Mouse (Mus musculus) testis, postnatal 14 days (tissue): Measurements from ENCODE around the gene Gm20388.
A peak's percentile ranks its signal among the peaks of the same experiment; 100 is the strongest.

ENCODE experiments used
- DNase-seq: peaks from one replicate; pipeline ENCODE4 v3.0.0; 2021; ENCODE audit warnings: low spot score

Gm20388 gene

DNA sequence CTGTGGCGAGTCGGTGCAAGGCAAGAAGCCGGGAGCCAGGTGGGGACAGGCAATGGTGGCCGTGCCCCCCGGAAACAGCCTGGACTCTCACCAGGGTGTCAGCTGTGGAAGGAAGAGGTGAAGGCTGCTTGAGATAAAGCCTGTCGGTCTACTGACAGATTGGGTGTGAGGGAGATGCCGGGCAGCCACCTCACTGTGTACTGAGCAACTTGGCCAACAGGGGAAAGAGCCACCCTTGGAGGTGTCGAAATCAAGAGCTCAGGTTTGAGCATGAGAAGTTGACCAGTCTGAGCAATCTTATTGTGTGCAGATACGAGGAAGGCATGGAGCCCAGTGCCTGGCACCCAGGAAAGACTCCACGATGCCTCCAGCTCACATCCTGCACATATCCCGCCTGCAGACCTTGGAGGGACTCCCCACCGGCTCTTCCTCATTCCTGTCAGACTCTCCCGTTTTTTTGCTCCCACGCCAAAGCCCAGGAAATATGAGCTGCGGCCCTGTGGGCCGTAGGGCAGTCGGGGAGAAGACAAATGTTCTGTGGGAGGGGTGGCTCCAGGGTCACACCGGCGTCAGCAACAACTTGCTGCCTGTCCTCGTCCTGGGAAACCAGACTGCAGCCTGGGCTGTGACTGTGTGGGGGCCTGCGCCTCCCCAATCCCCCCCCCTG lies 1347.6 kb downstream of the Gm20388 start:
- no peak for DNase-seq

DNA sequence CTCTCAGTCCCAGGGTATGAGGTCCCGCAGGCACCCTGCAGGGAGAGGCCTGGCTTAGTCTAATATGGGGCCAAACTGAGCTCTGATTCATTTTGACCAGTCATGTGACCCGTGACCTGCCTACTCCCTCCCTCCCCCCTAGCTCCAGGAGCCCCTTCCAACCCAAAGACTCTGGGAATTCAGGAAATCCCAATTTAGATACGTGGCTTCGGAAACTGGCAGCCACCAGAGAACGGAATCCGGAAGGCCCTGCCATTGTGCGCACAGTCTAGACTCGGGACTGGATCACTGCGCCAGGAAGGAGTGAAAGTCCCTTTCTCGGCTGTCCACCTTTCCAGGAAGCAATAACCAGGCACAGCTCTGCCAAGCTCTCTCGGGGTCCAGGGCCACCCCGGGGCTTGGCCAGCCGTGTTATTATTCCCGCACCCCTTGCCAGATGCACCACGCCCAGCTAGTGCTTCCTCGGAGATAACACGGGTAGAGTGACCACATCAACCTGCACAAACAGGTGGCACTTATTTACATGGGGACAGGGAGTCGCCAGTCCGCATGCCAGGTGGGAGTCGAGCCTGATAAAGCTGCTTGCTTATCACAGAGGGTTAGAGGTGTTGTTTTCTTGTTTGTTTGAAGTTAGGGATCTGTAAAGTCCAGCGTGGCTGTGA lies 1352.2 kb downstream of the Gm20388 start:
- DNase-seq: no peak

DNA sequence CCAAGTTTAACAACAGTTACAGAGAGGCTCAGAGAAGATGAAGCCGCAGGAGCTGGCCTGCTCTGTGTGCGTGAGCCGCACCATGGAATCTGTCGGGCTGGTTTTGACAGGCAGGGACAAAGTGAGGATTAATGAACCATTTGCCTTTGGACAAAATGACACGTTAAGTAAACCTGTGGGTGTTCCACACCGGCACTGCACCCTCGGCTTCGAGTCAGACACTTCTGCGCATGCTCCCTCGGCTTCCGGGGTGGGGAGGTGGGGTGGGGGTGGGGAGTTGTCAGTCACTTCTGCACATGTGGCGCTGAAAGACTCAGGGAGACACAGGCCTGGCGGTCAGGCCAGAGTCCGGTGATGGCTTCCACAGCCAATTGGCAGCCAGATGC lies 1352.7 kb downstream of the Gm20388 start:
- DNase-seq: no peak

DNA sequence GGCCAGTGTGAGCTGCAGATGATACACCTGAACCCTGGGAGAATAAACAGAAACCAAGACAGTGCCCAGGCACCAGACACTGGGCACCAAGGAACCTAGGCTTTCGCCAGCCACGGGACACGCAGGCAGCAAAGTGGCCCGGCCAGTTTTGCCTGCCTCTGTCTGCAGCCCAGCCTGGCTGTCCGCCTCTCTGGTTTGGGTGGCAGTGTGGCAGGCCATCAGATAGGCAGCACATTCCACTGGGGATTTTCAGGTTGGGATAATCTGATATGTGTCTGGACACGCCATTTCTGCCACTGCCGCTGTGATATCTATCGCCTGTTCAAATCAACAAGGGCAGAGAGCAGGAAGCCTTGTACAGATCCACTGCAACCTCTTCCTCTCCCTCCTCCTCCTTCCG lies 1353.6 kb downstream of the Gm20388 start:
- no peak for DNase-seq

DNA sequence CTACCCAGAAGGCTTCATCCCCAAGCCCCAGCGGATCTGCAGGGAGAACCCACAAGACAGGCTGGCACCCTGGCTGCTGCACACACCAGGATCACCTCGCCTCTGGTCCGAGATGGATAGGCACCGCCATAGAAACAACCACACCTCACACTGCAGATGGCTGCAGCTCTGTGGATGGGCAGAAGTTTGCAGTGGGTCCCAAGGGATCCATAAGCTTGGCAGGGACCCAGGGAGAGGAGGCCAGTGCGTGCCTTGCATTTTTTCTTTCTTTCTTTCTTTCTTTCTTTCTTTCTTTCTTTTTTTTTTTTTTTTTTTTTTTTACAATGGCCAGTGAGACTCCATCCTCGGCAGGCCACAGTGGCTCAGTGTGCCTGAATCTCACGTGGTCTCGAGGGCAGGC lies 1360.9 kb downstream of the Gm20388 start:
- no peak for DNase-seq

DNA sequence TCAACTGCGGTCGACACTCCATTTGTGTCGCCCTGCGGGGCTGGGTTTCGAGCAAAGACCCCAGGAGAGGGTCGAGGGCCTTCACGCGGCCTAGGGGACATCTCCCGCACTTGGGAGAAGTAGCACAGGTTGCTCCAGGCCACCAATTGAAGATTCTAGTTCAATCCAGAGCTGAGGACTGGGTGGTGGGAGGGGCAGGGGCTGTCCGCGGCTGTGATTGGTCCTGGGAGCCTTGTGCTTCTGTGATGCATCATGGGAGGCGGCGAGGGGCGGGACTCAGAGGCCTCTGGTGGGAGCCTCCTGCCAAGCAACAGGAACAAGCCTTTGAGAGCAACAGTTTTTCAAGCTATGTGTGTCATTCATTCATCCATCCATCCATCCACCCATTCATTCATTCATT lies 1362.6 kb downstream of the Gm20388 start:
- DNase-seq: peak; percentile 79

DNA sequence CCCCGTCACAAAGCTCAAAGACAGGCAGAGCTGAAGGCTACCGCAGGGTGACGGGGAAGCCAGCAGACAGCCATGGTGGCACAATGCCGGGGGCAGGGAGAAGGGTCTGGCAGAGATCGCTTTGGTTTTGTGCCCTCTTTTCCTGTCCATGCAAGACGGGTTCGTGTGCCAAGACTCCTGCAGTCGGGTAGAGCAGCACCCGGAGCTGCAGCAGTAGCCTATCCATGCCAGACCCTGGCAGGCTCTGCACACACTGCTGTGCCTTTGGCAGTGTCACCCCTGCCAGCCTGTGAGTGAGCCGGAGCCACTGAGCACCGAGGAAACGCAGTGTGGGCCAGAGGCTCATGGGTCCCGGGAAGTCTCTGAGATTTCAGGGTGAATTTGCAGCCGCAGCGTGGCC lies 1363.0 kb downstream of the Gm20388 start:
- no peak for DNase-seq

DNA sequence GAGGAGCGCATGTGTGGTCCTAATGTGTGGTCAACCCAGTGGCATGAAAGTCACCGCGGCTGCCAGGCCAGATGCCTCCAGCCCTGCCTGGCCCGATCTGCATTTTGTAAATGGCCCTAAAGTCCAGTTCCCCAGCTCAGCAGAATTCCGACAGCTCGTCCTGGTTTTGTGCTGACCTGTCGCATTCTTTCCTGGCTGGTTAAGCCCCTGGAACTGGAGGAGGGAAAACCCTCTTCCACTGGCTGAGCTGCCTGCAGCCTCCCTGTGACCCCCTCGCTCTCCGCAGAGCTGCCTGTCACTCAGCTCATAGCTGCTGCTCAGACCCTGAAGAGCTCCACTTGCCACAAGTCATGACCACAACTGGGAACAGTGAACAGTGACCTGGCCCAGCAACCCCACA lies 1369.8 kb downstream of the Gm20388 start:
- DNase-seq: no peak

DNA sequence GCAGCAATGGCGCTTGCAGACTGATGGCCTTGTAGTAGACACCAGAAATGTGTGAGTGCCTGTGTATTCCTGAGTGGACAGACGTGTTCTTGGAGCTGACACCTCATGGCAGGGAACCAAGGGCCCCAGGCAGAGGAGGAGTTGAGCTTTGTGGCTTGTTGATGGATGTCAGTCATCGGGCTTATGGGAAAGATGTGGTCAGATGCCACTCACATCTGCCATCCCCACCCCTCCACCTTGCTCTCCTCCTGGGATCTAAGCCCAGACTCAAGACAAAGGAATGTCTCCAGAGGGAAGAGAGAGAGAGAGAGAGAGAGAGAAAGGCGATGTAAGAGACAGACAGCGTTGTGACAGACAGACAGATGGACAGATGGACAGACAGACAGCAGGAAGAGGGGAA lies 1378.7 kb downstream of the Gm20388 start:
- DNase-seq: no peak

DNA sequence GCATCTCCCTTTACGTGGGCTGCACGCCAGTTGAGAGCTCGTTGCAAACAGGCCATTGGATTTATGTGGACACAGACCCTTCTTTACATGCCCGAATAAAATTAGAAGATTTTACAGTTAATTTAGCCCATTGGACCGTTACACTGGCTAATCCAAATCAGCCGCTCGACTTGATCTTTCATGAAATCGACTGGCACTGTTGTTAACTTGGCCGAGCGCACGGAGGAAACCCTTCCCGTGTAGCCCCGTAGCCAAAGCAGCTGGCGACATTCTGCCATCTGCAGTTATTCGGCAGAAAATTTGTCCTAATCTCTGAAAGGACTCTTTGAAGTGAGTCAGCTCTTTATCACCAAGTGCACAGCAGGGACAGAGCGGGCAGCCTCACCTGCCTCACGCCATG lies 1379.9 kb downstream of the Gm20388 start:
- DNase-seq: no peak

DNA sequence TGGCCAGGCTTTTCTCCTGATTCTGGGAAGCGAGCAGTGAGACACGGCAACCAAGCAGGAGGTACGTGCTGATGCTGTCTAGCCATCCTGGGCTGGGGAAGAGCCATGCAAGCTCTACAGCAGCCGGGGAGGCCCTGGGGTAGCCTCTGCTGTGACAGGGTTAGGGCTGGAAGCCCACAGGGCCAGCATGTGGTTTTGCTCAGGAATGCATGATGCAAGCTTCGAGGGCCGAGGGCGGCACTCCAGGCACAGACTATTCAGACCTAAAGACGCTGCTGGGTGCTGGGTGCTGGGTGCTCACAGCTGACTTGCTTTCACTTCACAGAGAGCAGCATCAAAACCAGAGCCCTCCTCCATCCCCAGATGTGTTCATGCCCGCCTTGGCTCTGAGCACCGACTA lies 1382.8 kb downstream of the Gm20388 start:
- no peak for DNase-seq

DNA sequence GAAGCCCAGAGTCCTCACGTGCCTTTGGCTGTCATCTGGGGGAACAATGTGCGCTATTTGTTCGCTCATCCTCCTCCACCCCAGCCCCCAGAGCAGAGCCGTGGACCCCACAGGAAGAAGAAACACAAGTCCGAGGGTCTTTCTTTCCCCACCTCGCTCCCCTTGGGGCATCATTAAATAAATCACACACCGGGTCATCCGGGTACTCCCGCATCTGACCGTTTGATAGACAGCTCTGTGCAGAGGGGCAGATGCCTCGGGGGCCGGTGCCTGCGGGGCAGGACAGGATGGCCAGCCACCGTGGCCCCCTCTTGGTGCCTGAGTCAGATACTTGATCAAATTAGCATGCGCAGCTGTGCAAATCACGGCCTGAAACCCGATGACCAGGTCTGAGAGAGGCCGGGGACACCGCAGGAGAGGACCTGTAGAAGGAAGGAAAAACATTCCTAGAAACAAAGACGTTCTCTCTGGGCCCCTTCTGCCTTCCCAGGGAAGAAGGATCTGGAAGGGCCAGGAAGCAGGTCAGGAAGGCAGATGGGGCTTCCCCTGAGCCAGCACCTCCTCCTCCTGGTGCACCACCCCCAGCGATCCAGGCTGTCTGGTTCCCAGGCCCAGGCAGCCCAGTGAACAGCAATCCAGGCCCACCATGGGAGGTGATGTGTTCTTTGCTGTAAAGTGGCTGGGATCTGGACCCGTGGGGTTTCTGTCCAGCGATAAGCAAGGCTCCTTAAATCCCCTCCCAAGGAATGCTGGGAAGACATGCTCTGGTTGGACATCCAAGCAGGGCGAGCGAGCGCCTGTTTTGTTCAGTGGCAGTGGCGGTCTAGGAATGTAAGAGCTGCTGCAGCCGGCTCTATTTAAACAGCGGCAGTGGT lies 1383.8 kb downstream of the Gm20388 start:
- no peak for DNase-seq

DNA sequence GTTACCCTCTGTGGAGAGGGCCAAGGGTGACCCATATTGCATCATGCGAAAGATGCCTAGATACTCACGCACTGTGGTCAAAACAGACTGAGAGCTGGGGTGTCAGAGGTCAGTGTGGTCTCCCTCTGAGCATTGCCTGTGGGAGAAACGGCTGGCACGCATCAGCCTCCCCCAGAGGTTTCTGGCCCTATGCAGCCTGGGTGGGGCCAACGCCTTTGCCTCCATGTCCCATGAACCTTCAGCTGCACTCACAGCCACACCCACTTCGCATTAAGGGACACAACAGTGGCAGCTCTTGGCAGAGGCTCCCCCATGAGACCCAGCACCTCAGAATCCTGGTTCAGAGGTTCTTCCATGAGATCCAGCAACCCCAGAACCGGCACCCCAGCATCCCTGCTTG lies 1385.4 kb downstream of the Gm20388 start:
- no peak for DNase-seq

DNA sequence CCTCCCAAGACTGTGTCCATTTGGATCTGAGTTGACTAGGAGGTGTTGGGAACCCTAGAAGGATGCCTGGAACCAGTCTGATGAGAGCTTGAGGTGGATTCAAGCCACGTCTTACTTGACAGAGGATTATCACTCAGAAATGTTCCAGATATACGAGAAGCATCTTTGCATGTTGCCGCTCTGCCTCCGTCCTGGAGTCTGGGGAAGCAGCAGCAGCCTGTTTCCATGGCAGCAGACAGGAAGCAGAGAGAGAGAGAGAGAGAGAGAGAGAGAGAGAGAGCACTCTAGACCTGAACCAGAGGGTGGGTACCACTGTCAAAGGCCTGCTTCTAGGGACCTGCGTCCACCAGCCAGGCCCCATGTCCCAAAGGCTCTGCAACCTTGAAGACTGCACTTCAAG lies 1386.0 kb downstream of the Gm20388 start:
- no peak for DNase-seq

DNA sequence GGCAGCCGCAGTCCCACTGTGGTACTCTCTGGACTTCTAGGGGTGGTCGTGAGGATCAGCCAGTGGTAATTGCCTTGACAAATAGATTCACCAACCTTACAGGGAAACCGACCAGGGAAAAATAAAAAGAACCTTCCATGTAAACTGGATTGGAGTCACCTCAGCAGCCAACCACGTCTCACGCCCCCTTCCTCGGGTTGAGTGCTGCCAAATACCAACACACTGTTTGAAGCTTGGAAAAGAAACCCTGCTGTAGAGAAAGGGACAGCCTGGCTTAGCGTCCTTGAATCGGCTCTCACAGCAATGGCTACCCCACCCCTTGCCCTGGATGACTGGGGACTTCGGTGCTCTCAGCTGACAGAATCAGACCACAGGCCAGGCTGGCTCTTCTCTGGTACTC lies 1386.7 kb downstream of the Gm20388 start:
- DNase-seq: no peak

DNA sequence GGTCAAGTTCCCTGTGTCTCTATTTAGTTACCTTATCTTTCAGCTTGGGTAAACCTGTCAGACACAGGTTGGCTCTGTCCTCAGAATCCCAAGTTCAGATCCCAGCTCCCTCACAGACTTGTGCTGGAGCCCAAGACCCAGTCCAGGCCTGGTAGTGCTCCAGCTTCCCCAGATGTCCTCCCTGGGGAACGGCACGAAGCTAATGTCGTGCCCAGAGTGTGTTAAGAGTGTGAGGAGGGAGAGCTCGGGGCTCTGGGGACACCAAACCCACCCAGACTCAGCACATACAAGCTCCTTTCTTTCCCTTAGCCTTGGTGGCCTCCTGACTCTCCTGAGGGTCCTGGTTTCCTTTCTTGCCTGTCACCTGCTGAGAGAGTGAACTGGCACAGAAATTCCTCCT lies 1389.4 kb downstream of the Gm20388 start:
- no peak for DNase-seq

DNA sequence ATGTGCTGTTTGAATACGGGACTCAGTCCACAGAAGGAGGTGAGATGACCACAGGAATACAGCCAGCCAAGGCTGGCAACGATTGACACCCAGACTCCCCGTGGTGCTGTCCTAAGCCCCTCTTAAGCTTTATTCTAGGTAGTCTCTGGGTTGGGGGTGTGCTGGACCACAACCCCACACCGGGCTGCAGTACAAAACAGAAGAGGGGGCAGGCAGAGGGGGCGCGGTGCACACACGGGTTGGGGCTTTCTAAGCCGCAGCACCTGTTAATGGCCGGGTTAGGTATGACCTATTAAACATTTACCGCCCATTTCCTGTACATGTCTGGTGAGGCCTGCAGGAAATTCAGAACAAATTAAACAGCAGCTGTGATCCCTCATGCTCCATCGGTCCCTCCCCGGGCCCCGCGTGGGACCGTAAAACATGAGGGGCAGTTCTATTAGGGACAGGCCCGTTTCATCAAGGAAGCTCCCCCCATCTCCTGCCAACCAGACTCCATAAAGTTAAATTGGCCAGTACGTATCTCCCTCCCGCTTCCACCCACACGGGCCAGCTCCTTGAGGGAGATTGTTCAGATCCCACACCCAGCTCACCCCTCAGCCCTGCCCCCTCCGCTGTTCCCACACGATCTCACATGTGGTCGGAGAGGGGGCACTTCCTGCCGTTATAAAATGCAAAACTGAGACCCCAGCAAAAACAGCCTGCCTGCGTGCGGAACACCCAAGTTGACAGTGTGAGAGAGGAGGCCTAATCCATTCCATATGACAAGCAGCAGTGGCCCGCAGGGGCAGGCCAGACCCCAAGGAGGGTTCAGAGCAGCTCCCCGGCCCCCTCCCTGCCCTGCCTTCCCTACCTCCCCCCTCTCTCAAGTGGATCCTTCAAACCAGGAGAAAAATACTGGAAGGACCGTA lies 1390.1 kb downstream of the Gm20388 start:
- DNase-seq: no peak

DNA sequence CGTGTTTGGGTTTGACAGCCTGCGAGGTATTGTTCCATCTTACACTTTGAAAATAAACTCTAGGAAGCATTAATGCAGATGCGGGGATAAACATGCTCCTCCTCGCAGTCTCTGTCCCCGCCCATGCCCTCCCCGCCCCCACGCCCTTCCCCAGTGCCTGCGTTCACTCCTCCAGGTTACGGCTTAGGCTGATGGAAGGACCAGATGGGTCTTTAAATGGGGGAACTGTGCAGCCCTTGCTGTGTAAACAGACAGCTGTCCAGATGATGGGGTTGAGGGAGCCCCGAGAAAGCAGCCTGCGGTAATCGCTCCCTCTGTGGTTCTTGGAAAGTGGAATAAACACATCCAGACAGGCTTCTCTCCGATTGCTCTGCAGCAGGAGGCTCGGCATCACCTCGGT lies 1390.8 kb downstream of the Gm20388 start:
- no peak for DNase-seq

DNA sequence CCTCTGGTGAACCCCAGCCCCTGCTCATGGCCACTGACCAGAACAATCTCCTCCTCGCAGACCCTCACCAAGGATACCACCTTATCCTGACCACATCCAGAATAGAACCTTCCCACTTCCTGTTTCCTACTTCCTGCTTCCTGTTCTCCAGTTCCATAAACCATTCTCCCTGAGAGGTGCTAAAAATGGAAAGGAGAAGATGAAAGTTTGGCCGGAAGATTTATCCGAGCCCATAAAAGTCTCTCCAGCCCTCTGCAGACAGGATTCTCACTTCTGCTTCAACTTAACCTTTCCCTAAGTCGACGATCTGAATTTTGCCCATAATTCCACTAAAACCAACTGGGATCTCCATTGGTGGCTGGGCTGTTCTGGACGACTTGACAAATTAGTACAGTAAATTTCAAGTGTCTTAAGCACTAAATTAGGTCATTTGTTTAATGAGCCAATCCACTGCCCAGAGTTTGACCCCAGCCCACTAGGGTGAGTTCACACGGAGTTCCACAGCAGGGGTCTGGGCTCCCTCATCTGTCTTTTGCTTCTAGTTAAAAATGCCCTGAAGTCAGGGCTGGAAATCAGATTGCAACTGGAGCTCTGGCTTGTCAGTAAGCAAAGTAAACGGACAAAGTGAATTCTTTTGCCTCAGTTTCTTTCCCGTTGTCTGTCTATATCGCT lies 1391.5 kb downstream of the Gm20388 start:
- DNase-seq: no peak

DNA sequence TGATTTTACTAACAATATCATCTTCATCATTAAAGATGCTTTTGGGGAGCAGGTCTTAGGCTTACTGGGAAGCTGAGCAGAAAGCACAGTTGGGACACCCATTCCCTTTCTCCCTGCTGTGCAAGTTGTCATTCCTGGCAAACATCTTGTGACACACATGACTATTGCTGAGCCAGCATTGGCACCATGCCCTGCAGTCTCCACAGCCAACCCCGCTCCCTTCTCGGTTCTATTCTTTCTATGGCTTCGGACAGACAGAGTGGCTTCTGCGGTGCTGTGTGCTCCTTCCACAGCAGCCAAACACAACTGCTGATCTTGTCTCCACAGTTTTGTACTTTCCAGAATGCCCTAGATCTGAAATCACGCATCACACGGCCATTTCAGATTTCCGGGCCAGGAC lies 1397.1 kb downstream of the Gm20388 start:
- DNase-seq: no peak

DNA sequence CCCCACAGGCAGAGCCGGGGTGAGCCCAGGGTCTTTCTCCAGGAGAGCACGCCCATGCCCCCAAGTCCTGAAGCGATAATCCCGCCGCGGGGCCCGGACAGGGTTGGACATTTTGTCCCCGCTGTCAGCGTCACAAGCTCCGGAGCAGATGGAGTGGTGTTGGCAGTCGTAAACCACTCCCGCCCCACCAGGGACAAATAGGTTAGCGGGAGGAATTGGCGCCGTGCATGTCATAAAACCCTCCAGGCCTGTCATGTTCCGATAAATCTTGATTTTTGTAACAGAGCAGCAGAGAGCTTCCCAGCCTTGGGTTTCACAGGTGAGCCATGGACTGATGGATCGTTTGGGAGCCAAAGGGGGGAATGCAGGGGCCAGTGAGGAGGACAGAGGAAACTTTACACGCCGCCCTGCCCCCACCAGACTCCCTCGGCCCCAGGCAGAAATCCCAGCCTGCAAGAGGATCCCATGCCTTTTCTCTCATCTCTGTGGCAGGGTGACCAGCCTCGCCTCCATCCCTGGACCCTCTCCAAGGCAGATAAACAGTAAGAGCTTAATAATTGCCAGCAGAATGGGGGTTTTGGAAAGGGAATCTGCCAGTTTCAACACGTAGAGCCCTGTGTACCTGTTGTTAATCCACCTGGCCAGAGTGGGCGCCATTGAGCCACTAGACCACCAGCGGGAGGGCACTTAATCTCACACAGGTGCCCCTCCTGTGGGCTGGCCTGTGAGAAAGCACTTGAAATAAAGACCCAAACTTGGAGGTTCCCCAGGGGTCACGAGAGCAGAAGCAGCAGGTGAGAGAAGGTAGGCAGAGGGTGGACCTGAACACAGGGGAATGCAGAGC lies 1400.6 kb downstream of the Gm20388 start:
- no peak for DNase-seq
